Mouse (Mus musculus) CH12.LX (cell line): Measurements from ENCODE around the gene Brd3os. TPM values are rescaled to one million over a fixed set of nuclear protein-coding genes. Genes with fewer than 3 reads are reported as not detected.

Experiments
- DNase-seq: peaks from one replicate; pipeline ENCODE4 v3.0.0-alpha.2; 2013; ENCODE audit errors: extremely low read depth
- H3K27ac ChIP-seq: 2 replicates; pipeline ENCODE4 v1.5.1; 2012; ENCODE audit warnings: low read depth, mild to moderate bottlenecking, control low read depth, moderate library complexity; ENCODE audit not compliant: insufficient read depth
- H3K27me3 ChIP-seq: replicated peaks from 2 replicates; pipeline ENCODE3; 2012; ENCODE audit warnings: inconsistent platforms
- H3K36me3 ChIP-seq, 2 experiments: replicated peaks in 1 of 2; 2 replicates each; pipeline versions ENCODE3 to v1.6.1; 2012; ENCODE audit warnings: inconsistent platforms in 1 of 2, low read length in 1 of 2, mild to moderate bottlenecking in 1 of 2, mixed read lengths in 1 of 2, moderate library complexity in 1 of 2; ENCODE audit not compliant: control insufficient read depth in 1 of 2, insufficient read depth in 1 of 2
- H3K4me1 ChIP-seq, 2 experiments: 2 replicates each; pipeline ENCODE4 v1.6.1; 2012; ENCODE audit warnings: inconsistent platforms in 1 of 2, moderate library complexity in 1 of 2; ENCODE audit not compliant: insufficient read depth in 2 of 2, control insufficient read depth in 1 of 2
- H3K4me2 ChIP-seq: 2 replicates; pipeline ENCODE4 v1.6.1; 2012; ENCODE audit warnings: low read depth, mild to moderate bottlenecking, control low read depth; ENCODE audit not compliant: poor library complexity, insufficient read depth, severe bottlenecking
- H3K4me3 ChIP-seq, 3 experiments: fragments of 150-350 bp in 1 of 3; sonication (generic) in 1 of 3; replicated peaks in 1 of 3; 2 replicates each; pipeline versions ENCODE3 to v1.5.1; 2011 to 2012; ENCODE audit warnings: low read depth in 2 of 3, low read length in 2 of 3, mild to moderate bottlenecking in 2 of 3, moderate library complexity in 2 of 3, control low read depth in 1 of 3, improper control_type of control experiment in 1 of 3, inconsistent platforms in 1 of 3, mixed read lengths in 1 of 3; ENCODE audit not compliant: poor library complexity in 1 of 3
- H3K79me2 ChIP-seq: replicated peaks from 2 replicates; pipeline ENCODE4 v1.6.1; 2012; ENCODE audit warnings: mild to moderate bottlenecking, moderate library complexity; ENCODE audit not compliant: control insufficient read depth, poor library complexity, insufficient read depth, severe bottlenecking; ENCODE audit errors: extremely low read depth
- H3K9ac ChIP-seq: 2 replicates; pipeline ENCODE4 v1.6.1; 2012; ENCODE audit warnings: low read depth, mild to moderate bottlenecking, control low read depth, moderate library complexity; ENCODE audit not compliant: insufficient read depth
- H3K9me3 ChIP-seq: replicated peaks from 2 replicates; pipeline ENCODE3; 2012; ENCODE audit warnings: low read length, inconsistent platforms, mixed read lengths
- BHLHE40 ChIP-seq: IDR thresholded peaks from 2 replicates; pipeline ENCODE4 v1.6.1; 2011; ENCODE audit warnings: mild to moderate bottlenecking, low read depth, low read length, improper control_type of control experiment
- CHD2 ChIP-seq: IDR thresholded peaks from 2 replicates; pipeline ENCODE4 v1.6.1; 2011; ENCODE audit warnings: low read length, improper control_type of control experiment
- HCFC1 ChIP-seq: IDR thresholded peaks from 2 replicates; pipeline ENCODE4 v1.6.1; 2012; ENCODE audit warnings: low read depth, mild to moderate bottlenecking, inconsistent platforms, low read length, improper control_type of control experiment
- MAFK ChIP-seq: IDR thresholded peaks from 2 replicates; pipeline ENCODE4 v1.6.1; 2011; ENCODE audit warnings: low read length, improper control_type of control experiment; ENCODE audit not compliant: insufficient replicate concordance
- MAZ ChIP-seq: IDR thresholded peaks from 2 replicates; pipeline ENCODE4 v1.6.1; 2012; ENCODE audit warnings: low read depth, mild to moderate bottlenecking, inconsistent platforms, low read length, improper control_type of control experiment, moderate library complexity
- MEF2A ChIP-seq: IDR thresholded peaks from 2 replicates; pipeline ENCODE4 v1.6.1; 2014; ENCODE audit warnings: low read depth, mild to moderate bottlenecking, inconsistent platforms, low read length, improper control_type of control experiment, borderline replicate concordance
- MXI1 ChIP-seq: IDR thresholded peaks from 2 replicates; pipeline ENCODE4 v1.6.1; 2011; ENCODE audit warnings: mild to moderate bottlenecking, low read depth, low read length, improper control_type of control experiment
- NELFE ChIP-seq: IDR thresholded peaks from 2 replicates; pipeline ENCODE4 v1.6.1; 2011; ENCODE audit warnings: low read depth, low read length, improper control_type of control experiment
- POLR2AphosphoS2 ChIP-seq: IDR thresholded peaks from 2 replicates; pipeline ENCODE4 v1.6.1; 2011; ENCODE audit warnings: low read depth, low read length, improper control_type of control experiment
- SIN3A ChIP-seq: IDR thresholded peaks from 2 replicates; pipeline ENCODE4 v1.6.1; 2012; ENCODE audit warnings: low read length, improper control_type of control experiment, inconsistent platforms
- SMC3 ChIP-seq: IDR thresholded peaks from 2 replicates; pipeline ENCODE4 v1.6.1; 2011; ENCODE audit warnings: low read depth, low read length, improper control_type of control experiment
- TBP ChIP-seq: conservative IDR thresholded peaks from 2 replicates; pipeline ENCODE4 v1.6.1; 2011; ENCODE audit warnings: low read depth, low read length, improper control_type of control experiment
- TCF12 ChIP-seq: IDR thresholded peaks from 2 replicates; pipeline ENCODE4 v1.6.1; 2014; ENCODE audit warnings: low read depth, mild to moderate bottlenecking, inconsistent platforms, low read length, improper control_type of control experiment
- UBTF ChIP-seq: IDR thresholded peaks from 2 replicates; pipeline ENCODE4 v1.6.1; 2012; ENCODE audit warnings: low read depth, mild to moderate bottlenecking, inconsistent platforms, low read length, improper control_type of control experiment, moderate library complexity
- dilution Hi-C: fragments of 300-500 bp; cut with MboI; formaldehyde crosslinking; loops from 2 replicates; pipeline ENCODE4 v1.14.3; 2020; ENCODE audit warnings: low sequenced_read_pairs; ENCODE audit not compliant: extremely low pct_unique_long_range_greater_than_20kb, extremely low pct_ligation_motif_present
- in situ Hi-C: fragments of 300-500 bp; cut with MboI; formaldehyde crosslinking; loops from 3 replicates; pipeline ENCODE4 v1.14.3; 2019; ENCODE audit warnings: low sequenced_read_pairs, low pct_ligation_motif_present, low pct_unique_long_range_greater_than_20kb, mixed read lengths
- polyA plus RNA-seq: library from polyadenylated mRNA; unstranded; fragments of >175 nt; gene quantifications from 2 replicates; pipeline ENCODE4 v1.2.1, GENCODE M21; 2012; ENCODE audit warnings: low read depth; ENCODE audit not compliant: insufficient read length
- total RNA-seq, 2 experiments: library from RNA; depleted of rRNA; stranded (reverse); fragments of 300-350 nt in 1 of 2; fragments of >200 nt in 1 of 2; gene quantifications; 2 replicates each; pipeline ENCODE4 v1.2.3; 2012 to 2014

The Brd3os gene
- total and polyA plus RNA-seq, 3 experiments, result 1.2 to 2.1 (median 1.8) TPM

GRCm38 (mm10) chr2:27412245-27412800 is 29.8 kb upstream of the Brd3os start:
- peak overlapping the region; percentile 62 for H3K4me2 ChIP-seq
- H3K9me3 ChIP-seq, result no peaks in the 10 kb centered on the region
- peaks cover 0 to 17% of the 10 kb centered on the region in 2 experiments for H3K36me3 ChIP-seq
- in situ Hi-C loops, result no loop called here
- dilution Hi-C loops, result no loop called here
- H3K27ac ChIP-seq, result peak overlapping the region; percentile 98
- H3K4me3 ChIP-seq, result peak overlapping the region; percentile 46 to 67 (median 52)
- H3K79me2 ChIP-seq, result peaks cover 86% of the 10 kb centered on the region
- TF ChIP-seq BHLHE40 (no peak), HCFC1 (no peak), TCF12 (0 out of 2 replicates have a peak, but pooled peaks have one; percentile 26), MEF2A (0 out of 2 replicates have a peak, but pooled peaks have one; percentile 20)
- no peak for DNase-seq
- H3K27me3 ChIP-seq, result no peaks in the 10 kb centered on the region
- peaks cover 30 to 75% of the 10 kb centered on the region in 2 experiments for H3K4me1 ChIP-seq
- H3K9ac ChIP-seq, result peak overlapping the region; percentile 58

- H3K27me3 ChIP-seq, result no peaks in the 10 kb centered on the region
- H3K9ac ChIP-seq, result peak overlapping the region; percentile 58
- H3K4me1 ChIP-seq, result peaks cover 30 to 75% of the 10 kb centered on the region in 2 experiments
- no peaks in the 10 kb centered on the region for H3K9me3 ChIP-seq
- no peak for DNase-seq
- TF ChIP-seq SMC3 (no peak), BHLHE40 (0 out of 2 replicates have a peak, but pooled peaks have one; percentile 18), CHD2 (peak; percentile 86), NELFE (no peak; the same call in 1 of the 2 replicates), POLR2AphosphoS2 (no peak), MAFK (0 out of 2 replicates have a peak, but pooled peaks have one; percentile 6), MXI1 (0 out of 2 replicates have a peak, but pooled peaks have one; percentile 49), MAZ (0 out of 2 replicates have a peak, but pooled peaks have one; percentile 37), TBP (no peak), TCF12 (no peak), UBTF (no peak), SIN3A (no peak), MEF2A (0 out of 2 replicates have a peak, but pooled peaks have one; percentile 4)
- peaks cover 0 to 18% of the 10 kb centered on the region in 2 experiments for H3K36me3 ChIP-seq
- dilution Hi-C loops, result no loop called here
- peak overlapping the region; percentile 33 to 61 (median 40) for H3K4me3 ChIP-seq
- in situ Hi-C loops, result no loop called here
- H3K79me2 ChIP-seq, result peaks cover 86% of the 10 kb centered on the region
- H3K27ac ChIP-seq, result peak overlapping the region; percentile 94
- peak overlapping the region; percentile 89 for H3K4me2 ChIP-seq
Measured at GRCm38 (mm10) chr2:27413582-27413935, 28.6 kb upstream of the Brd3os start.
